Comparison of ENCODE assay signal across 14 mouse cellular contexts in the genomic region with DNA sequence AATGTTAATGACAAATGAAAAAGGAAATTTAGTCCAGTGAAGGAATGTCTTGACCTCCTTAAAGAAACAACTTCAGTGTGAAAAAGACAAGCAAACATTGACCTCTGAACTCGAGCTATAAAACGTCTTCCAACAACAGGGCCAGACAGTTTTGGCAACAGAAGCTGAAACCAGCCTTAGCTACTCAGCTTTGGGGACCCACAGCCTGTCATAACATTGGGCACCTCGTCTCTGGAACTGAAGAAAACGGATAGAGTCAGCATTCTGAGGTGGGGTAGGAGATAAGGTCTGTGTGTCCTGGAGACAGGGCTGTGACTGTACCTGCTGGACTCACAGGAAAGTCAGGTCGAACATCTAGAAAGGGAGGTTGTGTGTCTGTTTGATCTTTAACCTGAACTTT. TPM values are rescaled to one million over a fixed set of nuclear protein-coding genes. Genes with fewer than 3 reads are reported as not detected.
"Had no signal": no experiment of that assay in that cellular context is flagged by ENCODE, and none has a peak within 500 bp of the region (broad histone marks: within the 10 kb centered on the region; RNA-seq: fewer than 3 reads in every experiment).

No protein-coding gene starts in this region.

RNA-seq across cellular contexts. Expression of a gene that starts 8.0 kb away (rescaled TPM):
- polyA plus RNA-seq: midbrain, embryonic 11.5 days; midbrain, embryonic 13.5 days; midbrain, embryonic 15.5 days; midbrain, postnatal 0 days; neural tube, embryonic 14.5 days; stomach, postnatal 0 days had no signal

RNA-seq across cellular contexts. Expression of a gene that starts 29.2 kb away (rescaled TPM):
- polyA plus RNA-seq: liver, embryonic 16.5 days; lung, embryonic 14.5 days; lung, embryonic 16.5 days; midbrain, embryonic 11.5 days; midbrain, embryonic 13.5 days; midbrain, embryonic 15.5 days; midbrain, postnatal 0 days; neural tube, embryonic 12.5 days; neural tube, embryonic 14.5 days; spleen, adult 2 months; stomach, embryonic 15.5 days; stomach, postnatal 0 days; thymus, adult 2 months; urinary bladder, adult 2 months had no signal
